Mouse (Mus musculus): Measurements from ENCODE around the gene Cdh13.

DNA sequence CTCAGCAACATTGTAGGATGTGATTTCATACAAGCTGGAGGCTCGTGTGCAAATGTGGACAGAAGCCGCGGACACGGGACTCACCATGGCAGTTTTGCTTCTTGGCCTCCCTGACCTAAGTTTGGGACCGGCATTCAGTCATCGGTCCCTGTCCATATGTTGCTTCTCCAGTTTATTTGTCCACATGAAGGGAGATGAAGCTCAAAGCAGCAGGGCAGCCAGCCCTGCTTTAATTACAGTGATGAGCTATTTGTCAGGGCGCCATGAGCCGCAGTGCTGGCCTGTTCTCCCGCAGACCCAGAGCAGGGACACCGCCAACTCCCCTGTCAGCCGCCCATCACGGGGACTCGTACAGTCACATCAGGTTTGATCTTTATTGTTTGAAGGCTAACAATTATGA lies 502.1 kb downstream of the Cdh13 start:
- TF ChIP-seq CTCF (IDR thresholded peaks at IDR 0.05; ENCODE audit: low read depth) (no peak), EP300 (IDR thresholded peaks at IDR 0.05; ENCODE audit: low read depth) (no peak)

Measured in liver, postnatal 0 days (tissue).